Mouse (Mus musculus) erythroblast, embryonic 14.5 days (primary cell): ENCODE measurements around the gene Gipc1.

Source experiments
- GATA1 ChIP-seq: IDR thresholded peaks from 2 replicates; pipeline ENCODE4 v1.6.1; 2012; ENCODE audit warnings: low read length, inconsistent platforms, mixed read lengths
- TAL1 ChIP-seq: IDR thresholded peaks from 3 replicates; pipeline ENCODE4 v1.6.1; 2012; ENCODE audit warnings: low read length, inconsistent platforms, mixed read lengths

GRCm38 (mm10) chr8:83656043-83656442, 3.6 kb downstream of the Gipc1 start:
- TF ChIP-seq GATA1 = no peak
- no peak for TF ChIP-seq TAL1
